In the genomic region with DNA sequence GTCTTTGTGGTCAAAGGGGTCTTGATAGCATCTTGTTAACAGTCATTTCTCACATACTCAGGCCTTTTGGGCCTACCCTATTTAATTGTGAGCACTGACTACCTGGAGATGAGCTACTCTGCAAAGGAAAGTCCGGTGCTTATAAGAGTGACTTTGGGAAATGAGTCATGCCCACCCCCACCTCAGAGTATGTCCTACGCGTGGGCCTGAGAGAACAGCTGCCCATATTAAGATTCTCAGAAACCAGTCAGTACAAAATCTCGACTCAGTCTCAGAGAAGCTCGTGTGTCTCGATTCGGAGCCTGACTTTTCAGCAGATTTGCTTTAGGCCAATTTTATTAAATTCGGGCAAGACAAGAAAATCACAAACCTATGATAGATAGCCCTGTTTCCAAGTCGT, we compare ENCODE assay signal across 14 mouse cellular contexts.
DNase-seq lines count a peak whose midpoint lies in the region.
"Had no signal": no experiment of that assay in that cellular context is flagged by ENCODE, and none has a peak within 500 bp of the region (broad histone marks: within the 10 kb centered on the region; RNA-seq: fewer than 3 reads in every experiment).

No protein-coding gene starts in this region.

- peak; percentile 24 for DNase-seq in right cerebral cortex, adult 18-20 months
- DNase-seq in right cerebral cortex, postnatal 25 days: no peak
- DNase-seq in brain, adult 2 months (ENCODE audit: low read depth, low spot score): peak; percentile 53
- peak; percentile 13 for DNase-seq in telencephalon, adult 2 months (ENCODE audit: low read depth, low spot score)
- DNase-seq in kidney, postnatal 14 days: no peak
- DNase-seq: adrenal gland, adult 2 months; adrenal gland, postnatal 10 days; adrenal gland, postnatal 25 days; cerebellum, adult 11-12 months; cerebellum, adult 2 months; cerebellum, adult 9-11 months; cerebellum, postnatal 14 days; cerebellum, postnatal 36 days; embryo, embryonic 11 days had no signal

Comparison
In these comparisons a context has a peak if more than half of its experiments do, and no peak if none do; other contexts are left out.
1. DNase-seq: peak in right cerebral cortex, adult 18-20 months (single experiment), brain, adult 2 months (single experiment) and telencephalon, adult 2 months (single experiment); none in right cerebral cortex, postnatal 25 days (single experiment) and kidney, postnatal 14 days (single experiment).